Comparison of ENCODE assay signal across 17 mouse cellular contexts in genomic region chr2:120159434-120159833, GRCm38 (mm10). TPM values are rescaled to one million over a fixed set of nuclear protein-coding genes. Genes with fewer than 3 reads are reported as not detected.
DNase-seq lines count a peak whose midpoint lies in the region; ATAC-seq and TF ChIP-seq lines count a peak whose summit lies in the region.
"Had no signal": no experiment of that assay in that cellular context is flagged by ENCODE, and none has a peak within 500 bp of the region (broad histone marks: within the 10 kb centered on the region; RNA-seq: fewer than 3 reads in every experiment).

No protein-coding gene starts in this region.

- H3K4me1 ChIP-seq in kidney, embryonic 15.5 days: peaks cover 7% of the 10 kb centered on the region; the same call in 1 of the 2 replicates
- H3K4me1 ChIP-seq in megakaryocyte, embryonic 14.5 days: peaks cover 57% of the 10 kb centered on the region
- peaks cover 26% of the 10 kb centered on the region for H3K4me1 ChIP-seq in bone marrow macrophage, adult 2 months (ENCODE audit: control insufficient read depth, insufficient read depth, low read length)
- H3K4me1 ChIP-seq in forebrain, embryonic 15.5 days: no peaks in the 10 kb centered on the region

- no peak for TF ChIP-seq POLR2A in bone marrow macrophage, adult 2 months (IDR thresholded peaks at IDR 0.05; ENCODE audit: borderline replicate concordance, low read depth, low read length)

- no peak overlapping the region for H3K4me2 ChIP-seq in kidney, embryonic 15.5 days
- no peak overlapping the region for H3K4me2 ChIP-seq in forebrain, embryonic 15.5 days (replicated peaks)
- H3K4me2 ChIP-seq: heart, embryonic 15.5 days had no signal

- TF ChIP-seq CTCF in bone marrow macrophage, adult 2 months (IDR thresholded peaks at IDR 0.05; ENCODE audit: low read depth, low read length): no peak

- H3K9ac ChIP-seq in kidney, embryonic 15.5 days: no peak overlapping the region
- H3K9ac ChIP-seq in forebrain, embryonic 15.5 days (replicated peaks): no peak overlapping the region
- H3K9ac ChIP-seq: heart, embryonic 15.5 days; liver, embryonic 14.5 days had no signal

- no peak for ATAC-seq in kidney, embryonic 15.5 days (replicated peaks; ENCODE audit: low FRiP score)
- ATAC-seq in megakaryocyte, adult 5-6 weeks (ENCODE audit: poor library complexity, severe bottlenecking): no peak
- ATAC-seq in forebrain, embryonic 15.5 days (replicated peaks): no peak
- ATAC-seq: forebrain, embryonic 14.5 days; inflammation-experienced regulatory T-cells, adult 6 months had no signal

- no peak for DNase-seq in kidney, adult 18-20 months
- DNase-seq in gastrocnemius, postnatal 14 days: peak; percentile 50
- DNase-seq in left cerebral cortex, postnatal 4 days: no peak
- DNase-seq: cerebellum, adult 18-20 months had no signal

- no peaks in the 10 kb centered on the region for H3K27me3 ChIP-seq in kidney, embryonic 15.5 days
- no peaks in the 10 kb centered on the region for H3K27me3 ChIP-seq in megakaryocyte, embryonic 14.5 days (replicated peaks)
- no peaks in the 10 kb centered on the region for H3K27me3 ChIP-seq in forebrain, embryonic 15.5 days
- H3K27me3 ChIP-seq: heart, embryonic 15.5 days had no signal

- H3K36me3 ChIP-seq in kidney, embryonic 15.5 days: no peaks in the 10 kb centered on the region
- no peaks in the 10 kb centered on the region for H3K36me3 ChIP-seq in megakaryocyte, embryonic 14.5 days (replicated peaks; ENCODE audit: low read length)
- H3K36me3 ChIP-seq in forebrain, embryonic 15.5 days: no peaks in the 10 kb centered on the region
- H3K36me3 ChIP-seq: heart, embryonic 15.5 days had no signal

- no peak overlapping the region for H3K4me3 ChIP-seq in kidney, embryonic 15.5 days (replicated peaks)
- peak overlapping the region; percentile 70 for H3K4me3 ChIP-seq in megakaryocyte, embryonic 14.5 days (replicated peaks)
- no peak overlapping the region for H3K4me3 ChIP-seq in bone marrow macrophage, adult 2 months (ENCODE audit: insufficient read depth, low read length)
- H3K4me3 ChIP-seq in forebrain, embryonic 15.5 days: no peak overlapping the region
- H3K4me3 ChIP-seq: erythroblast, embryonic 14.5 days; heart, embryonic 15.5 days; layer of hippocampus, adult 2 months had no signal

- H3K27ac ChIP-seq in kidney, embryonic 15.5 days: 0 out of 2 replicates have a peak overlapping the region, but pooled peaks have one; percentile 9
- peak overlapping the region; percentile 96 for H3K27ac ChIP-seq in bone marrow macrophage, adult 2 months (ENCODE audit: insufficient read depth, low read depth, low read length)
- no peak overlapping the region for H3K27ac ChIP-seq in forebrain, embryonic 15.5 days (replicated peaks)
- H3K27ac ChIP-seq: heart, embryonic 15.5 days; kidney, postnatal 0 days; layer of hippocampus, adult 2 months; liver, embryonic 14.5 days; stomach, postnatal 0 days had no signal

- intact Hi-C loops in gastrocnemius, postnatal 14 days (cut with DNase I; ENCODE audit: low total_unique reads): no loop called here
- intact Hi-C loops in left cerebral cortex, postnatal 4 days (cut with DNase I): no loop called here

- 83% methylated on average over 2 of the region's 2 CpGs for WGBS in kidney, embryonic 15.5 days
- 89% methylated on average over 2 of the region's 2 CpGs for WGBS in forebrain, embryonic 15.5 days

- no peaks in the 10 kb centered on the region for H3K9me3 ChIP-seq in kidney, embryonic 15.5 days (replicated peaks)
- H3K9me3 ChIP-seq in megakaryocyte, embryonic 14.5 days: no peaks in the 10 kb centered on the region
- H3K9me3 ChIP-seq in forebrain, embryonic 15.5 days: no peaks in the 10 kb centered on the region
- H3K9me3 ChIP-seq: heart, embryonic 15.5 days had no signal

RNA-seq across cellular contexts. Expression of gene Ehd4, which starts 5.0 kb away (rescaled TPM):
- 57.3 and 66.6 TPM in 2 replicates for polyA plus RNA-seq in kidney, embryonic 15.5 days (2015; fragmentation: Nextera tagmentation; extraction: Ambion mirVana)
- 55.8 and 61.8 TPM in 2 replicates for polyA plus RNA-seq in megakaryocyte, embryonic 14.5 days (2012; ENCODE audit: insufficient read depth, low replicate concordance)
- 50.9 and 56.7 TPM in 2 replicates for total RNA-seq in megakaryocyte, adult 5-6 weeks (2015)
- total RNA-seq in megakaryocyte, adult 5-6 weeks (2017): 77.5 and 92.9 TPM in 2 replicates
- 327 and 347 TPM in 2 replicates for polyA plus RNA-seq in bone marrow macrophage, adult 2 months (2012; ENCODE audit: insufficient read depth, insufficient read length, missing spikeins)
- total RNA-seq in gastrocnemius, postnatal 14 days (2021): 10 to 100 TPM; 72.8 to 89.4 TPM
- 1 to 10 TPM; 6.9 to 9.6 TPM for total RNA-seq in left cerebral cortex, postnatal 4 days (2021)
- 9.7 and 11.7 TPM in 2 replicates for polyA plus RNA-seq in forebrain, embryonic 15.5 days (2015; fragmentation: Nextera tagmentation; extraction: Ambion mirVana)
